Mouse (Mus musculus) v-Abl transformed pro-B cells (cell line): ENCODE measurements around the gene Mlxip.

Source experiments
- in situ Hi-C, 2 experiments: fragments of 400-800 bp; cut with MboI; formaldehyde crosslinking; loops; one replicate each; pipeline ENCODE4 v1.15.1; 2025; ENCODE audit not compliant: unreplicated experiment in 2 of 2

The Mlxip gene

GRCm38 (mm10) chr5:123378712-123379111 is 15.9 kb upstream of the Mlxip start:
- in situ Hi-C loops: loop anchor here in 1 of 2 experiments (5.0 to 10.0 kb wide), 2 partner anchors 64 to 236 kb away; no protein-coding TSS in a partner anchor

DNA sequence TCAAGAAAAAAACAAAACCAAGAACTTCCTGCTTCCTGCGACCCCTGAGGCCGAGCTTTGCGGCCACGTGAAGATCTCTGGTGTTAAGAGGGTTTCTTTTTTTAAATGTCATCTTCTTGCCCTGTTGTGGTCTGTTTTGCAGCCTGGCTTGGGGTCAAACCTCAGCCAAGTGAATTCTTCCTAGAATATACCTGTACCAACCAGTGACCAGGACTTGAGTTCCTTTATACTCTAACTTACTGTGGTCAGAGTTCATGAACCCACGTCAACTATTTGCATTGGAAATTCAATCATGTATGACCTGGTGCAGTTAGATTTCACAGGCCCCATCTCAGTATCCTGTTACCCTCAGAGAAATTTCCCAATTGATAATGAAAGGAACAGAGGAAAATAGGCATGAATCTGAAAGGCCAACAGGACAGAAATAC is 15.1 kb upstream of the Mlxip start:
- in situ Hi-C loops: loop anchor here in 1 of 2 experiments (5.0 to 10.0 kb wide), 2 partner anchors 63 to 235 kb away; no protein-coding TSS in a partner anchor

DNA sequence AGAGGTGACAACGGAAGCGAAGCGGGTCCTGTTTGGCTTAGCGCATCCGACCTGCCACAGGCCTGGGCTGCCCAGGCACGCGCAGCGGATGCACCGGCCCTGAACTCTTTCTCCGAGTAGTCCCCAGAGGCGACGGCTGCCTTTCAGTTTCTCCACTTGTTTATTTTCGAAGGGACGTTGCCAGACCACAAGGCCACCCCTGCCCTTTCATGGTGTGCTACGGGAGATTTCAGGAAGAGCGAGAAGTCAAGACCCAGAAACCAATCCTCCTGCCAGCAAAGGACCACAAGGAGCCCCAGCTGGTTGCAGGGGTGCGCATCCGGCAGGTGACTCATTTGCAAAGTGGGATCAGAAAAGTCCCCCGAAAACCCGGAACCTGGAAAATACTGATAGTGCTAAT is 12.6 kb upstream of the Mlxip start:
- in situ Hi-C loops: loop anchor here in 1 of 2 experiments (5.0 kb wide), 1 partner anchor 40 kb away; no protein-coding TSS in a partner anchor

GRCm38 (mm10) chr5:123382686-123383085 is 11.9 kb upstream of the Mlxip start:
- in situ Hi-C loops: loop anchor here in 1 of 2 experiments (5.0 kb wide), 1 partner anchor 40 kb away; no protein-coding TSS in a partner anchor

- in situ Hi-C loops: no loop called here
Observed at GRCm38 (mm10) chr5:123388452-123388851, 6.1 kb upstream of the Mlxip start.

- in situ Hi-C loops: no loop called here
Observed at GRCm38 (mm10) chr5:123390536-123391441, 3.8 kb upstream of the Mlxip start.

DNA sequence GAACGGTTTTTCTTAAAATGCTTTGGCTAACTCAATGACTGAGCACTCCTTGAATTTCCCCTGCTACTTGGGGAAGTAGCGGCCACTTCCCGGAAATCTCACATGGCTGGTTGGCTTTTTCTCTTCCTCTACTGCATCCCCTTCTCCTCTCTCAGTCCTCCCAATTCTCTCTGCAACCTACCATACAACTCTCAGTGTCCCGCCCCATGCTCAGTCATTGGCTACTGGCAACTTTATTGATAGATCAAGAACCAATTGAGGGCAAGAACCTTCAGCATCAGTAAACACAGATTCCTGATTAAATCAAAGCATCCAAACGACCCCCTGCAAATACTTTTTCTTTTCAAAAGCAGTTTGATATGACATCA is 3.2 kb upstream of the Mlxip start:
- in situ Hi-C loops: no loop called here

- in situ Hi-C loops: no loop called here
Observed at GRCm38 (mm10) chr5:123393786-123394302, 754 bp upstream of the Mlxip start.

- in situ Hi-C loops: no loop called here
Observed at GRCm38 (mm10) chr5:123394957-123395881, 621 bp downstream of the Mlxip start.

GRCm38 (mm10) chr5:123396901-123397464 is 2.4 kb downstream of the Mlxip start:
- in situ Hi-C loops: no loop called here

DNA sequence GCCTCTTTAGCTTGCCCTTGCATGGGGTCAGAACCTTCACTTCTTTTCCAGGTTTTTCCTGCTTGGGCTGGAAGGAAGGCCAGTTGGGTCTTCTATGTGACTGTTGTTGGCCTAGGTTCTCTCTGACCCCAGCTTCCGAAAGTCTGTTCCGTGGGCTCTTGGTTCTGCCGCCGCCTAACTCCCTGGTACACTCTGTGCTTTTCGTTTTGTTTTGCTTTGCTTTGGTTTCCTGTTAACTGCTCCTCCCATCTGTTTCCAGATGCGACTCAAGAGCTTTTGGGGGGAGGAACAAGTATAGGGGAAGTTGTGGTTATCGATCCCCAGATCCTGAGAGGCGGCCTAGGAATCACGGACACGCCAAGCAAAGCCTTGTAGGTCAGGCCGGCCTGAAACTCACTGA is 3.2 kb downstream of the Mlxip start:
- in situ Hi-C loops: no loop called here

GRCm38 (mm10) chr5:123398856-123399498 is 4.4 kb downstream of the Mlxip start:
- in situ Hi-C loops: no loop called here

DNA sequence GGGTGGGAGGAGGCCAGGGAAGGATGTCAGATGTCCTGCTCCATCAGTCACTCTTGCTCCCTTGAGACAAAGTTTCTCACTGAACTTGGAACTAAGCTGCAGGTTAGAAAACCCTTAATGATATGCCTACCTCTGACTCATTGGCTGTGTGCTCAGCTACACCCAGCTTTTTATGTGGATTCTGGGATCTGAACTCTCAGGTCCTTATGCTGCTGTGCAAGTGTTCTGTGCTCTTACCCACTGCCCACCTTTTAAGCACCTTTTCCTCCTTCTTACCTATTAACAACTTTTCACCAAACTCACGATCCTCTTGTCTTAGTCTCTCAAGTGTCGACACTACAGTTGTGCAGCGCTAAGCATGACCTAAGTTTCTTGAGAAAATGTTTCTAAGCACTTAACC is 9.9 kb downstream of the Mlxip start:
- in situ Hi-C loops: no loop called here

- in situ Hi-C loops: no loop called here
Observed at GRCm38 (mm10) chr5:123406952-123407351, 12.4 kb downstream of the Mlxip start.

DNA sequence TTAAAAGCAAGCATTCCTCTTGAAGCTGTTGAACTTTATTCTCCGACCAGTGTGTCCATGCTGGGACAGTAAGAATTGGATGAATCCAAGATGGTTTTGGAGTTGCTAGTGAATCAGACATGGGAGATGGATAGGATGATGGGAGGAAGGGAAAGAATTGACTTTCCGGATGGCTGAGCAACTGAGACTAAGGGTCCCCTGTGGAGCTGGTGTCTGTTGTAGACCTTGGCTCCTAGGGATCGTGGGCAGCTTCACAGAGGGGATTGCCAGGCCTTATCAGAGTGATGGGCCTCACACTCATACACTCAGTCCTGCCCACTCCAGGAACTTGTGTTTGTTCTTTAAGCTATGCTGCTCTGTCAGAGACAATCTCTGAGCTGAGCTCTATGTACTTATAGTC is 13.6 kb downstream of the Mlxip start:
- in situ Hi-C loops: no loop called here

GRCm38 (mm10) chr5:123412193-123412592 is 17.6 kb downstream of the Mlxip start:
- in situ Hi-C loops: no loop called here

- in situ Hi-C loops: no loop called here
Observed at GRCm38 (mm10) chr5:123413866-123414363, 19.3 kb downstream of the Mlxip start.

GRCm38 (mm10) chr5:123416149-123416548 is 21.6 kb downstream of the Mlxip start:
- in situ Hi-C loops: no loop called here

DNA sequence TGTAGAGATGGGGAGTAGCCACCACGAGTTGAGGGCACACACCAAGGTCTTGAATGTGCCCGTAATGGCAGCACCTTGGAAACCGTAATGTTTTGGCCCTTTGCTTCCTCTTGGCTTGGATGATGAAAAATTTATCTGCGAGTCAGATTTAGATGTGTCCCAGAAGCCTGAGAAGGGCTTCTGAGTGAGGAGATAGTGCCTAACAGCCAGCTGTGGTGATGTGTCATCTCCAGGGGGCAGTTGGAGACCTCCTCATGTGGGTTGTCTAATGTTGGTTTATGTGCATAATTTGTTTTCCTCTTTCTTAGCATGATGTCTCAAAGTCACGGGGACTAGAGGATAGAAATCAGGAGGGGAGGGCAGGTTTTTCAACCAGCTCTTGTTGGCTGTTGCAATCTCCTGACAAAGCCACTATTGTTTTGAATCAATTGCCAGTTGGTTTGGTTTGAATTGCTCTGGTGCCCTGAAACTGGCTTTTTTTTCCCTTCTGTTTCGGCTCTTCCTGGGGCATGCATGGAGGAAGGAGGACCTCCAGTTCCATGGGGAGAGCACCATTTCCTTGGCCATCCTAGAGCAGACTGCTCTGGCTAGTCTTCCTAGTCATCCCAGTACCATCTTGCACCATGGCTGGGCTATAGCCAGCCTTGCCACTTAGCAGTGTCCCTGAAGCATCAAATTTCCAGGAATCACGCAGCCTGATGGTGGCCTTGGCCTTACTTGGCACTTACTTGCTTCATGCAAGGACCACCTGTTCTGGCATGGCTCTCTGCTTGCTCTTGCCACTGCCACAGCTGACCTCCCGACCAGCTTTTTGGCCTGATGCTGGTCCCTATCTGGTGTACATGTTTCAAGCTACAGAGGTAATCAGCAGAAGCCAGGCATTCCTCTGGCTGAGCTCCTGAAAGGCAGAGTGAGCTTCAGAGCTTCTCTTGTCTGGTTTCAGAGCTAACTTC is 22.2 kb downstream of the Mlxip start:
- in situ Hi-C loops: no loop called here
